Mouse (Mus musculus) C2C12 (cell line): ENCODE data around the gene Sdf4.

Experiments
- CEBPB ChIP-seq: IDR thresholded peaks from one replicate; pipeline ENCODE4 v1.6.1; 2011; ENCODE audit warnings: low read depth, mild to moderate bottlenecking, control low read depth, moderate library complexity
- CTCF ChIP-seq: IDR thresholded peaks from one replicate; pipeline ENCODE4 v1.5.1; 2011; ENCODE audit not compliant: control insufficient read depth, insufficient read depth, insufficient read length
- MAX ChIP-seq: IDR thresholded peaks from one replicate; pipeline ENCODE4 v1.6.1; 2011; ENCODE audit warnings: mild to moderate bottlenecking, control low read depth
- MYOG ChIP-seq: IDR thresholded peaks from one replicate; pipeline ENCODE4 v1.6.1; 2011; ENCODE audit not compliant: control insufficient read depth, insufficient read length; ENCODE audit errors: extremely low read depth
- USF1 ChIP-seq: IDR thresholded peaks from one replicate; pipeline ENCODE4 v1.6.1; 2011; ENCODE audit warnings: low read depth, mild to moderate bottlenecking, control low read depth, moderate library complexity

DNA sequence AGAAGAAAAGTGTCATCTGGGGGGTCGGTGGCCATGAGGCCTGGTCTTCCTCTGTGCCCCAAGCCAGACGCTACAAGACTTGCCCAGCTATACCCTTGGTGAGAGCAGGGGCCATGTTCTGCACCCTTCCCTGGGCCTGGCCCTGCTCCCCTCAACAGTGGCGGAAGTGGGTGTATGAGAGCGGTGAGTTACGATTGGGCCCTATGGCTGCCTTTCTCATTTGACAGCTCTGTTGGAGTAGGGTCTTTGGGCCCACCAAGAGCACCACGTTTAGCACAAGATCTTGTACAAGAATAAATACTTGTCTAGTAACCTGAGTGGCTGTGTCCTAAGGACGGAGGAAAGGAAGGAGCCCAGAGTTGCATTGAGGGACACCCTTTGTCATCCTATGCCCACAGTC is 35.9 kb downstream of the Sdf4 start:
- TF ChIP-seq CTCF (no peak), USF1 (no peak), MAX (no peak), MYOG (no peak), CEBPB (no peak)
